Mouse (Mus musculus) T-cell, adult 2 months (primary cell): Measurements from ENCODE around the gene Mmp8.

Source experiments
- DNase-seq: peaks from one replicate; pipeline ENCODE4 v3.0.0; 2022; ENCODE audit warnings: low spot score

The Mmp8 gene

DNA sequence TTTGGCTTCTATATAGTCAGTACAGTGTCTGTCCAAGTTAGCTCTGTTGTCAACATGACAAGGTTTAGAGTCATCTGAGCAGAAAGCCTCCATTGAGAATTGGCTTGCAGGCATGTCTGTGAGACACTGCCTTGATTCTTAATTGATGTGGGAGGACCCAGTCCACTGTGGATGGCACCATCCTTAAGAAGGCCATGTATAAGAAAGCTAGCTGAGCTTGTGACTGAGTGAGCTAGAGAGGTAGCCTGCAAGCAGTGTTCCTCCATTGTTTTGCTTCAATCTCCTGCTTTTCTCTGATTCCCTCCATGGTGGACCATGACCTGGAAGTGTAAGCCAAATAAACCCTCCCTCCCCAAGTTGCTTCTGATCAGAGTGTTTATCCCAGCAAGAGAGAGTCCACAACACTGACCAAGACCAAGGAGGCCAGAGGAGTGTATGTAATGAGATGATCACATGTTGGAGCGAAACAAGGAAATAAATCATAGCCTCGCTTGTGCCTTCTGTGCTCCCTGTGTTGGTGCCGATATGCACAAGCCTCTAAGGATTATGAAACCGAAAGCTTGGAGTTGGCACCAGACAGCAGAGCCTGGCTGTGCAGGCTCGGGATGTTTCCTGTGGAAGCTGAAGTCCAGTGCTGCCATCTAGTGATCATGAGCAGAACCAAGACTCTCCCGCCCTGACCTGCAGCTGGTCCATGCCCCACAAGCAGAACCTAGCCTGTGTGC lies 36.7 kb downstream of the Mmp8 start:
- DNase-seq, result peak; percentile 59

- peak; percentile 29 for DNase-seq
These were observed 44.9 kb downstream of the Mmp8 start for GRCm38 (mm10) chr9:7602982-7603742.

DNA sequence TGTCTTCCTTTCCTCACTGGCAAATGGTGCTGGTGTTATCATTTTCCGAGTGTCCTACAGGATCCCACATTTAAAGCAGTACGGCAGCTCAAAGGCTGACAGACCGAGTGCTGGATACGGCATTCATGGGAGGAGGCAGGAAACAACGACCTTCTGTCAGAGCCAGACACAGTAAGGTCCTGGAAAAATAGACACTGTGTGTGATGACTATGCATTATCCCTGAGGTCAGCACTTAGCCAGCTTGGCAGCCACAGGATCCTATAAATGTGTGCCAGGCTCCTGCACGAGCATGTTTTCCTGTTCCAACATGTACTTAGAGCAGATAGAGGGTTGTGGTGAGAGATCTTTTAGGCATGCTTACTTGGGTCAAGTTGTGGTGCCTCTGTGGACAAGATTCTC lies 45.7 kb downstream of the Mmp8 start:
- DNase-seq, result no peak

DNA sequence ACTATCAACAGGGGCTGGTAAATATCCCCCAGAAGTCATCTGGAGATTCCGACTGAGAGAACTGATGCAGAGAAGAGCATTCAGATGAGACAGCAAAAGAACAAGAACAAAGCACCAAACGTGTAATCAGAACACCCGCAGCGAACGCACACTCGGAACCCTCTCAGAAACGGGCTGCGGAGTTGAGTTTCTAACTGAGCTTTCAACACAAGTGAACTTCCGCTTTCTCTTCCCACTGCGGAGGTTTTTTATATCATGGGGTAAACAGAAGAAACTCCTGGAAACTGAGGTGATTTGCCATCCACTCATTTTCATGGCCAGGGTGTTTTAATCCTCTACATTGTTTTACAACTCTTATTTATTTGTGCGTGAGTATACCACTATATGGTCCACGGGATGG lies 47.4 kb downstream of the Mmp8 start:
- no peak for DNase-seq
